Mouse (Mus musculus): ENCODE data around the gene Tmem222. TPM values are rescaled to one million over a fixed set of nuclear protein-coding genes. Genes with fewer than 3 reads are reported as not detected.

The Tmem222 gene
- polyA plus RNA-seq, 1 experiment = 58.0 TPM

DNA sequence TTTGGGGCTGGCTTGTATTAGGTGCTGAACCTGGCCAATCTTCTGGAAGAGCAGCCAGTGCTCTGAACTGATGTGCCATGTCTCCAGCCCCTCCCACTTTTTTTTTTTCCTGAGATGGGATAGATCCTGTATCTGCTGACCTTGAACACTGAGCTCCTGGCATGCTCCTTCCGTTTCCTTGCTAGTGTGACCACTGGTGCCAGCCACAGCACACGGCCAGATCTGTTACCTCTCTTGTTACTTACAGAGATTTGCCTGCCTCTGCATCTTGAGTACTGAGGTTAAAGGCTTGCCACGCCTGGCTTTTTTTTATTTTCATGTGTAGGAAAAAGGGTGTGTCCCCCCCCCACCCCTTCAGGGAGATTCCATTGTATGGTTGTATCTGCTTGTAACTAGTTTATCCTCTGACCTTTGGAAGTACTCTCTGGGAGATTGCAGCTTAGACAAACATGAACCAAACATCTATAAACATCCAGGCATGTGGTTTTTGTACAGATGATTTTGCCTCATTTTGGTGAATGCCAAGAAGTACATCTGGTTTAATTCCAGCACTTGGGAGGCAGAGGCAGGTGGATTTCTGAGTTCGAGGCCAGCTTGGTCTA is 9.0 kb upstream of the Tmem222 start:
- no peak overlapping the region for H3K4me3 ChIP-seq (ENCODE audit: extremely low read depth, insufficient read depth, insufficient read length)
- no peaks in the 10 kb centered on the region for H3K27me3 ChIP-seq (ENCODE audit: control insufficient read depth, insufficient read depth, low read length)
- H3K36me3 ChIP-seq (ENCODE audit: control insufficient read depth, insufficient read depth, low read length) = no peaks in the 10 kb centered on the region
- H3K27ac ChIP-seq (ENCODE audit: insufficient read depth, low read length) = no peak overlapping the region
- DNase-seq (ENCODE audit: low read depth in 1 of 2, low spot score in 2 of 2) = no peak
- TF ChIP-seq POLR2A (IDR thresholded peaks at IDR 0.05; ENCODE audit: low read depth, low read length) (no peak), CTCF (IDR thresholded peaks at IDR 0.05; ENCODE audit: extremely low read depth, insufficient read depth, insufficient read length, insufficient replicate concordance) (no peak)
- H3K4me1 ChIP-seq (ENCODE audit: control insufficient read depth, insufficient read depth, insufficient read length) = no peaks in the 10 kb centered on the region
- WGBS = 72% methylated on average over 4 of the region's 4 CpGs

GRCm38 (mm10) chr4:133285950-133286349 is 8.4 kb upstream of the Tmem222 start:
- no peak for DNase-seq (ENCODE audit: low read depth in 1 of 2, low spot score in 2 of 2)
- H3K27ac ChIP-seq (ENCODE audit: insufficient read depth, low read length) = no peak overlapping the region
- H3K36me3 ChIP-seq (ENCODE audit: control insufficient read depth, insufficient read depth, low read length) = no peaks in the 10 kb centered on the region
- H3K27me3 ChIP-seq (ENCODE audit: control insufficient read depth, insufficient read depth, low read length) = no peaks in the 10 kb centered on the region
- TF ChIP-seq POLR2A (IDR thresholded peaks at IDR 0.05; ENCODE audit: low read depth, low read length) (no peak), CTCF (IDR thresholded peaks at IDR 0.05; ENCODE audit: extremely low read depth, insufficient read depth, insufficient read length, insufficient replicate concordance) (no peak)
- WGBS = 65% methylated on average over 5 of the region's 5 CpGs
- H3K4me3 ChIP-seq (ENCODE audit: extremely low read depth, insufficient read depth, insufficient read length) = no peak overlapping the region
- H3K4me1 ChIP-seq (ENCODE audit: control insufficient read depth, insufficient read depth, insufficient read length) = no peaks in the 10 kb centered on the region

DNA sequence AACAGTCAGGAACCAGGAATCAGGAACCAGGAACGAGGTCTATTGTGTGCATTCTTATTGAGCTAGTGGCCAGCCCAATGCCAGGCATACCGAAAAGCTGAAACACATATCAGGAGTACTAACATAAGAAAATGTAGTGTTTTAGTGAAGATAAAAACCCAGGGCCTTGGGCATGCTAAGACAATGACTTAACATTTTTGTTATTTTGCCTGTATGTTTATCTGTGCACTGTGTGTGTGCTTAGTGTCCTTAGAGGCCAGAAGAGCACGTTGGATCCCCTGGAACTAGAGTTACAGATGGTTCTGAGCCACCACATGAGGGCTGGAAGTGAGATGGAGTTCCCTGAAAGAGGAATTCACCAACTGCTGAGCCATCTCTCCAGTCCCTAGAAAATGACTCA is 7.7 kb upstream of the Tmem222 start:
- no peak overlapping the region for H3K27ac ChIP-seq (ENCODE audit: insufficient read depth, low read length)
- no peaks in the 10 kb centered on the region for H3K36me3 ChIP-seq (ENCODE audit: control insufficient read depth, insufficient read depth, low read length)
- 83% methylated on average over 3 of the region's 3 CpGs for WGBS
- no peaks in the 10 kb centered on the region for H3K27me3 ChIP-seq (ENCODE audit: control insufficient read depth, insufficient read depth, low read length)
- no peak overlapping the region for H3K4me3 ChIP-seq (ENCODE audit: extremely low read depth, insufficient read depth, insufficient read length)
- no peak for DNase-seq (ENCODE audit: low read depth in 1 of 2, low spot score in 2 of 2)
- TF ChIP-seq POLR2A (IDR thresholded peaks at IDR 0.05; ENCODE audit: low read depth, low read length) (no peak), CTCF (IDR thresholded peaks at IDR 0.05; ENCODE audit: extremely low read depth, insufficient read depth, insufficient read length, insufficient replicate concordance) (no peak)
- H3K4me1 ChIP-seq (ENCODE audit: control insufficient read depth, insufficient read depth, insufficient read length) = no peaks in the 10 kb centered on the region

DNA sequence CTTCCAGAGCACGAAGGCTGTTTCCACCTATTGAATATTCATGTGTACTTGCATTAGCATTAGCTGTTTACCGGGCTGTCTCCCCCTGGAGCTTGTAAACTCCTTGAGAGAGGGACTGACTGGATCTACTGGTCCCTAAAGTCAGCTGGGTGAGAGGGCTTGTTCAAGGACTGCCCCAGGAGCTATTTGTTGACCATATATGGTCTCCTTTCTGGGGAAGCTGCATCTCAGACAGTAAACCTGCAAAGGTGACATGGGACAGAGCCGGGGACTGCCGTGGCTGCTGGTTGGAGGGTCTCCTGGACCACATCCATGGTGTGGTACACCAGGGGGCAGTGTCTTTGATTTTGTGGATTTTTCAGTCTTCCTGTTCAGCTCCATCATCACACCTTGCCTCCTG is 5.1 kb upstream of the Tmem222 start:
- H3K4me3 ChIP-seq (ENCODE audit: extremely low read depth, insufficient read depth, insufficient read length) = no peak overlapping the region
- no peak overlapping the region for H3K27ac ChIP-seq (ENCODE audit: insufficient read depth, low read length)
- TF ChIP-seq POLR2A (IDR thresholded peaks at IDR 0.05; ENCODE audit: low read depth, low read length) = no peak
- TF ChIP-seq CTCF (IDR thresholded peaks at IDR 0.05; ENCODE audit: extremely low read depth, insufficient read depth, insufficient read length, insufficient replicate concordance) = no peak
- no peaks in the 10 kb centered on the region for H3K27me3 ChIP-seq (ENCODE audit: control insufficient read depth, insufficient read depth, low read length)
- H3K36me3 ChIP-seq (ENCODE audit: control insufficient read depth, insufficient read depth, low read length) = no peaks in the 10 kb centered on the region
- no peak for DNase-seq (ENCODE audit: low read depth in 1 of 2, low spot score in 2 of 2)
- H3K4me1 ChIP-seq (ENCODE audit: control insufficient read depth, insufficient read depth, insufficient read length) = peaks cover 4% of the 10 kb centered on the region; the same call in 1 of the 2 replicates
- 90% methylated on average over 4 of the region's 4 CpGs for whole genome bisulfite sequencing

DNA sequence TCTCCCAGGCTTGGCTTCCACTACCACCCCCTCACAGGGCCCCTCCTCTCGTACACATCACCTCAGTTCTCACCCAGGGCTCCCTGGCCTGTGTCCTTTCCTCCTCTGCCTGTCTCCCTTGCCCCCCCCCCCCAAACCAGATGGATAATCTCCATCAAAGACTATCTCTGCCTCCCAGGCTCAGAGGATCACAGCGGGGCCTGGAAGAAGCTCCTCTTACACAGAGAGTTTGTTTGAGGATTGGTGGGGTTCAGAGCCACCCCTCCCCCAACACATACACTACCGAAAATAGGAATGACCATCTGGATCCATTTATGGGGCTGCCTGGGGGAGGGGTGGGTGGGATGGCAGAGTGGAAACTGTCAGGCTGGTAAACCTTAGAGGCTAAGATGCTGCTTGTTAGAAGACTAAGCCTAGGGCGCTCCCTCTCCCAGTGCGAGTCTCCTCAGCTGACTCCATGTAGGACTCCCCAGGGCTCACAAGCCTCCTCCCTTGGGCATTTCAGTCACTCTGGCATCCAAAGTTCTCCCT is 4.4 kb upstream of the Tmem222 start:
- DNase-seq (ENCODE audit: low read depth in 1 of 2, low spot score in 2 of 2) = no peak
- 80% methylated on average over 5 of the region's 5 CpGs for WGBS
- H3K36me3 ChIP-seq (ENCODE audit: control insufficient read depth, insufficient read depth, low read length) = no peaks in the 10 kb centered on the region
- TF ChIP-seq CTCF (IDR thresholded peaks at IDR 0.05; ENCODE audit: extremely low read depth, insufficient read depth, insufficient read length, insufficient replicate concordance) (no peak), POLR2A (IDR thresholded peaks at IDR 0.05; ENCODE audit: low read depth, low read length) (no peak)
- no peak overlapping the region for H3K27ac ChIP-seq (ENCODE audit: insufficient read depth, low read length)
- H3K4me3 ChIP-seq (ENCODE audit: extremely low read depth, insufficient read depth, insufficient read length) = no peak overlapping the region
- peaks cover 4% of the 10 kb centered on the region; the same call in 1 of the 2 replicates for H3K4me1 ChIP-seq (ENCODE audit: control insufficient read depth, insufficient read depth, insufficient read length)
- H3K27me3 ChIP-seq (ENCODE audit: control insufficient read depth, insufficient read depth, low read length) = no peaks in the 10 kb centered on the region

- TF ChIP-seq CTCF (IDR thresholded peaks at IDR 0.05; ENCODE audit: extremely low read depth, insufficient read depth, insufficient read length, insufficient replicate concordance) = no peak
- no peak for TF ChIP-seq POLR2A (IDR thresholded peaks at IDR 0.05; ENCODE audit: low read depth, low read length)
- no peak for DNase-seq (ENCODE audit: low read depth in 1 of 2, low spot score in 2 of 2)
- H3K4me1 ChIP-seq (ENCODE audit: control insufficient read depth, insufficient read depth, insufficient read length) = peaks cover 4% of the 10 kb centered on the region; the same call in 1 of the 2 replicates
- WGBS = 57% methylated on average over 7 of the region's 7 CpGs
- H3K36me3 ChIP-seq (ENCODE audit: control insufficient read depth, insufficient read depth, low read length) = no peaks in the 10 kb centered on the region
- H3K27me3 ChIP-seq (ENCODE audit: control insufficient read depth, insufficient read depth, low read length) = no peaks in the 10 kb centered on the region
- H3K27ac ChIP-seq (ENCODE audit: insufficient read depth, low read length) = no peak overlapping the region
- no peak overlapping the region for H3K4me3 ChIP-seq (ENCODE audit: extremely low read depth, insufficient read depth, insufficient read length)
These were observed 3.9 kb upstream of the Tmem222 start for GRCm38 (mm10) chr4:133281513-133281912.

DNA sequence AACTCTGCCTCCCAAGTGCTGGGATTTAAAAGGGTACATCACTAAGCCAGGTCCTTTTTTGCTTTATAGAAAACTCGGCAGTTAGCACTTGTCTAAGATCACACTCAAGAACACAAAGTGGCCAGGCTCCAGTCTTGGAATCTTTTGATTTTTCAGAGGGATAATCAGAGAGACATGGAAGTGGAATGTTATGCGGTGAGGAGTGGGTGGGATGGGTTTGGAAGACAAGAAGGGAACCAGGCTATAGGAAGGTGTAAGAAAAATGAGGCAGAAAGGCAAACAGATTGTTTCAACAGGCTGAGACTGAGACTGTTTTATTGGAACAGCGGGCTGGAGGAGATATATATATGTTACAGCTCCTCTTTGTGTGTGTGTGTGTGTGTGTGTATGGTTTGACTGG is 890 bp upstream of the Tmem222 start:
- DNase-seq (ENCODE audit: low read depth in 1 of 2, low spot score in 2 of 2) = no peak
- TF ChIP-seq POLR2A (IDR thresholded peaks at IDR 0.05; ENCODE audit: low read depth, low read length) (no peak), CTCF (IDR thresholded peaks at IDR 0.05; ENCODE audit: extremely low read depth, insufficient read depth, insufficient read length, insufficient replicate concordance) (no peak)
- Histone ChIP-seq H3K27ac (ENCODE audit: insufficient read depth, low read length) (no peak overlapping the region), H3K36me3 (ENCODE audit: control insufficient read depth, insufficient read depth, low read length) (0 out of 2 replicates have a peak, but pooled peaks cover 1% of the 10 kb centered on the region), H3K4me1 (ENCODE audit: control insufficient read depth, insufficient read depth, insufficient read length) (peaks cover 4% of the 10 kb centered on the region; the same call in 1 of the 2 replicates), H3K4me3 (ENCODE audit: extremely low read depth, insufficient read depth, insufficient read length) (no peak overlapping the region), H3K27me3 (ENCODE audit: control insufficient read depth, insufficient read depth, low read length) (no peaks in the 10 kb centered on the region)
- 80% methylated on average over 3 of the region's 3 CpGs for WGBS

Measured in spleen, adult 2 months (tissue).